Mouse (Mus musculus) bone marrow, adult 2 months (tissue): ENCODE results near the gene Drd1. TPM values are rescaled to one million over a fixed set of nuclear protein-coding genes. Genes with fewer than 3 reads are reported as not detected.

Experiments used
- H3K27ac ChIP-seq: fragments of 200-500 bp; 2 replicates; pipeline ENCODE4 v1.5.1; 2012; ENCODE audit warnings: low read depth, mild to moderate bottlenecking, control low read depth, inconsistent platforms, low read length; ENCODE audit not compliant: control insufficient read depth, poor library complexity, insufficient read depth
- H3K4me1 ChIP-seq: fragments of 200-500 bp; 2 replicates; pipeline ENCODE4 v1.6.1; 2011; ENCODE audit warnings: low read length; ENCODE audit not compliant: control insufficient read depth, insufficient read depth
- H3K4me3 ChIP-seq: fragments of 200-500 bp; replicated peaks from 2 replicates; pipeline ENCODE3; 2011; ENCODE audit warnings: mild to moderate bottlenecking, low read depth, low read length, control low read depth; ENCODE audit not compliant: control insufficient read depth
- CTCF ChIP-seq: fragments of 200-500 bp; IDR thresholded peaks from 2 replicates; pipeline ENCODE4 v1.5.1; 2011; ENCODE audit warnings: low read length, control low read depth; ENCODE audit not compliant: control insufficient read depth, insufficient read depth
- POLR2A ChIP-seq: fragments of 200-500 bp; IDR thresholded peaks from 2 replicates; pipeline ENCODE4 v1.6.1; 2011; ENCODE audit warnings: low read depth, mild to moderate bottlenecking, control low read depth, low read length, borderline replicate concordance; ENCODE audit not compliant: control insufficient read depth
- WGBS: fragments of 180-500 bp; shearing (Covaris S2); methylation state at CpG from one replicate; pipeline ENCODE4 v1.1.7; 2018; 5-methylcytosine and 5-hydroxymethylcytosine counted together
- polyA plus RNA-seq: library from polyadenylated mRNA; stranded (reverse); fragments of >200 nt; gene quantifications from 2 replicates; pipeline ENCODE4 v1.2.4, GENCODE M21; 2011; ENCODE audit warnings: low replicate concordance; ENCODE audit not compliant: missing spikeins, insufficient read depth, insufficient read length

Drd1 gene
- not detected in 2 replicates for polyA plus RNA-seq

DNA sequence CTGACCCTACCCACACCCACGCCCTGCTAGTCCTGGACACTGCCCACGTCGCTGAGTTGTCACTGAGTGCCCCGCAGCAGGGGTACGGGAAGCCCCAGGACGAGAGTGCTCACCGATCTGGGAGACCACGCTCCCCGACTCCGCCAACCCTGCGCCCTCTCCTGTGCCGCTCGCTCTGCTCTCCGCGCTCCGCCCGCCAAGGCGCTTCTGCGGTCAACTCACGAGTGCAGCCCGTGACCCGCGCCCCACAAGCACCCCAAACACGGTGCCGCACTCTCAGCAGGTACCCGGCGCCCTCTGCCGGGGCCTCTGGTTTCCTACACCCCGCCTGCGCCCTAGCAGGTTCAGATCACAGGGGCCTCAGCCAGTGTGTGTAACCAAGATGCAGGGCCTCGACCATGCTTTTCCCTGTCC, at the start of gene Drd1:
Gene Drd1 (minus strand): TSS at position 258 of the 414 bp plus-strand sequence.
- TF ChIP-seq POLR2A (no peak), CTCF (peak; percentile 30; the same call in 1 of the 2 replicates)
- Histone ChIP-seq H3K4me1 (no peaks in the 10 kb centered on the region), H3K27ac (no peak within 1 kb of the TSS), H3K4me3 (no peak within 1 kb of the TSS)
- 2% methylated on average over 31 of the region's 31 CpGs for WGBS

DNA sequence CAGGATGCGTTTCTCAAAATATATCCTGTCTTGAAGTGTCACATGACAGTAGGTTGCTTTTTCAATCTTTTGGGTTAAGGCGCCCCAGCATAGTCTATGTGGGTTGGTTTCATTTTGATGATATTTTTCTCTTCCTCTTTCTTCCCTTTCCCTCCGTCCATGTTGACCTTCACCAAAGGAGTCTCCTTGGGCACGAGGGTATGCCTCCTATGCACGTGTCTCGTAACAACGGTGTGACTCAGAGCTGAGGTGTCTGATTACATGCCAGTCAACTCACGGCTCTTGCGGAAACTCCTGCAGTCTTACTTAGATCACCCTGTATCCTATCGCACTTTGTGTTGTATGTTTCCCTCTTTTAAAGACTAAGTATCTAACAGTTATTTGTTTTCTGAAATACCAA, 48.4 kb upstream of the Drd1 start:
- Histone ChIP-seq H3K4me1 (no peaks in the 10 kb centered on the region), H3K27ac (no peak overlapping the region)
- TF ChIP-seq CTCF (no peak), POLR2A (no peak)

DNA sequence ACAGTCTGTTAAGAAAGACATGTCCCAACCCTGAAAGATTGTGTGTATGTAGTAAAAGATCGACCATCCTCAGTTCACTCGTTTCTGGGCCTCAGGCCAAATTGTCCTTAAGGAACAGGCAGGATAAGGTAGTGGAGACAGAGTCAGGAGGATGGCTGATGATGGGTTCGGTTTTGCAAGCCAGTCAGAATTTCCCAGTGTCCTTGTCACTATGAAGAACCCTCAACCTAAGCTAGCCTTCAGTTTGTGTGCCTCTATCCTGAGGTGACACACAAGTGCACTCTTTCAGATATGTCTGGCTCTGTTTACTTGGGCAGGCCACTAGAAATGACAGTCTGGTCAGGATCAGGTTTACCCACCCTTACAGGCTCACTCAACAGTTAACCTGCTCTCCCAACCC, 47.8 kb upstream of the Drd1 start:
- no peak for TF ChIP-seq CTCF
- TF ChIP-seq POLR2A, result no peak
- H3K27ac ChIP-seq, result no peak overlapping the region
- H3K4me3 ChIP-seq, result no peak overlapping the region
- no peaks in the 10 kb centered on the region for H3K4me1 ChIP-seq
- WGBS, result 86% methylated on average over 3 of the region's 3 CpGs

More for the DNA sequence above, 48.4 kb upstream of the Drd1 start:
- H3K4me3 ChIP-seq, result no peak overlapping the region
- WGBS, result 81% methylated on average over 10 of the region's 10 CpGs

DNA sequence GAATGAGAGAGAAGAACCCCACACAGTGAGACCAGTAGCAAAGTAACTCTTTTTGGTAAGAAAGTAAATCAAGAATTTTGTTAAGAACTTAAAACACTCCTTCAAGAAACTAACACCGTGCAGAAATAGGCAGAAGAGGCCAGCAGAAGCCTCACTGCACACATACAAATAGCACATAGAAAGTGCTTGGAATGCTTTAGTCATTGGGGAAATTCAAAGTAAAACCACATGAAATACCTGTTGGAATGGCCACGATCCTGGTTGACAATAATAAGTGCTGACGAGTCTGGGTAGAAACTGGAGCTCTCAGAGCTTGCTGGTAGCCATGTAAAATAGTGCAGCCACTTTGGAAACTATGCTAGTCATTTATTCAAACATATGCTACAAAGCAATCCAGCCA, 46.6 kb upstream of the Drd1 start:
- 88% methylated on average over 3 of the region's 3 CpGs for WGBS
- Histone ChIP-seq H3K27ac (no peak overlapping the region), H3K4me3 (no peak overlapping the region), H3K4me1 (no peaks in the 10 kb centered on the region)
- TF ChIP-seq POLR2A (no peak), CTCF (no peak)

DNA sequence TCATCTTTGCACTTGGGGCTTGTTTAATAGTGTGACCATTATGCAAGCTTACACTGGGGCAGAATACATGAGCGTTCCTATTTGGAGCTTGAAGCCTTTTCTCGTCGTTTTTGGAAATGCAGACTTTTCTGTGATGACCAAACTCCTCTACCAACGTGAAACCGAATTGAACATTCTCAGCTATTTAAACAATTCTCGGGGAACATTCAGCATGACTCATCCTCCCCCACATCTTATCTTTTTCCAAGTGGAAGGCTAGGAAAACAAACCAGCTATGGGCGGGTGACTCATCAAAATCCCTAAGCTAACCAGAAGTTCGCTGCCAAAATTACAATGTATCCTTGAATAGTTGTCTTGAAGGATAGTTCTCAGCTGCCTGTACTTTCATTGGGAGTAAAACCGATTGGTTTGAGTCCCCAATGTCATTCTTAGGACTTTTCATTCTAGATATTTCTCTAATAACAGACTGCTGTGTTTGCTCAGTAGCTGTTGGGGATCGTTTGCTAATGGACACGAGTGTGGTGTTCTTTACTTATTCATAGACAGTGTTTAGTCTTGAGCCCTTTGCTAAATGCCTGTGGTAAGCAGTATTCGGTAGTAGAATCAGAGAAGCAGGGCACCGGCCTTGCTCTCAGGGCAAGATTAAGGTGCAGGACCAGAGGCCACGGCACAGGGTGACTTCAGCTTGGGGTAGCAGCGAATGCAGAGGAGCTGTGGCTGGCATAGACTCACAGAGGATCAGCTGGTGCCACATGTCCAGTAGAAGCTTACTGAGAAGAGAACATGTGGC, 45.7 kb upstream of the Drd1 start:
- TF ChIP-seq CTCF, result no peak
- TF ChIP-seq POLR2A, result no peak
- WGBS, result 83% methylated on average over 15 of the region's 15 CpGs
- no peaks in the 10 kb centered on the region for H3K4me1 ChIP-seq
- no peak overlapping the region for H3K4me3 ChIP-seq
- H3K27ac ChIP-seq, result no peak overlapping the region

DNA sequence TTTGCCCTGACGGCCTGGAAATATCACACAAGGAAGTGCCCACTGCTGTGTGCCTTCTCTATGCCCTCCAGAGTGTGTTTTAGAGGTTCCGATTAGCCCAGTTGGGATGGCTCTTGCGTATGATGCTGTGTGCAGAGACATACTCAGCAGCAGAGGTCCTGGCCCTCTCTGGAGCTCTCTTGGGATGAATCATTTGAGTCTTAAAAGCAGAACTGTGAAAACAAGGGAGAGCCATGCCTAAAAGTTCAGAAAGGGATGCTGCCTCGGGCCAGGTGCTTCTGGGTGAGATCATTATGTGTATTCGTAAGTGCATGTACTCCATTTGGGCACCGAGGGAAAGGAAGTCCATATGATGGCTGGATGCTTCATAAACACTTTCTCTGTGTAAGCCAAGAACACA, 42.3 kb upstream of the Drd1 start:
- 88% methylated on average over 6 of the region's 6 CpGs for WGBS
- Histone ChIP-seq H3K4me3 (no peak overlapping the region), H3K27ac (no peak overlapping the region), H3K4me1 (no peaks in the 10 kb centered on the region)
- TF ChIP-seq POLR2A (no peak), CTCF (no peak)

DNA sequence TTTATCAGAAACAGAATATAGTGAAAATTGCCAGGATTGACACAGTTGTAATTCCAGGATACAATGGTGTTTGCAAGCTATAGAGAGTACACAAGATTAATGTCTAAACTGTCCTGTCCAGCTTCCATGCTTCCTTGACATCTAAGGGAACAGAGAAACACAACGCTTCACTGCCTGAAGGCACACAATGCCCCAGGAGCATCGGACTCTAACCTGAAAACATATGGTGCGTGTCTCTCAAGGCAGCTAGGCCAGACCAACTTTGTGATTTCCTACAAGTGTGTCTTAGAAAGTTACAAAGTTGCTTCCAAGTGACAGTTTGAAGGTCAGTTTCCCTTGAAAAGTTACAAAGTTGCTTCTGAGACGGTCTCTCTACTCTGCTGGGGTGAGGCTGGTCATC, 41.7 kb upstream of the Drd1 start:
- Histone ChIP-seq H3K27ac (no peak overlapping the region), H3K4me3 (no peak overlapping the region), H3K4me1 (no peaks in the 10 kb centered on the region)
- no peak for TF ChIP-seq POLR2A
- TF ChIP-seq CTCF, result no peak
- WGBS, result 86% methylated on average over 4 of the region's 4 CpGs

DNA sequence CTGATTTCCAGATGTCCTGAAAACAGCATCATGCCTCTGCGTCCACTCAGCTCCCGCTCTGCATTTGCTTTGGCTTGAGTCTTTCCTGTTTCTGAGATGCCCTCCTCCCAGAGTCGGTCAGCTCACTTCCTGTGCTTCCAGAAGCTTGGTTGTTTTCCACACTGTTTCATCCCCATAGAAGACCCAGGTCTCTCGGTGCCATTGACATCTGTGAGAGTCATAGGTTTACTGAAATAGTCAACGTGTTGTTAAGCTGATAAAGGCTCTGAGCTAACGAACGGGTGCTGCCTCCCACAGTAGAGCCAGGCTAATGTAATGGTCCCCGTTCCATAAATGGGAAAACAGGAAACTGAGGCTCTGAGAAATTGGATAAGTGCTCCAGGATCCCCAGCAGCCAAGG, 40.2 kb upstream of the Drd1 start:
- Histone ChIP-seq H3K4me3 (no peak overlapping the region), H3K27ac (no peak overlapping the region), H3K4me1 (no peaks in the 10 kb centered on the region)
- WGBS, result 84% methylated on average over 8 of the region's 8 CpGs
- TF ChIP-seq POLR2A (no peak), CTCF (no peak)

DNA sequence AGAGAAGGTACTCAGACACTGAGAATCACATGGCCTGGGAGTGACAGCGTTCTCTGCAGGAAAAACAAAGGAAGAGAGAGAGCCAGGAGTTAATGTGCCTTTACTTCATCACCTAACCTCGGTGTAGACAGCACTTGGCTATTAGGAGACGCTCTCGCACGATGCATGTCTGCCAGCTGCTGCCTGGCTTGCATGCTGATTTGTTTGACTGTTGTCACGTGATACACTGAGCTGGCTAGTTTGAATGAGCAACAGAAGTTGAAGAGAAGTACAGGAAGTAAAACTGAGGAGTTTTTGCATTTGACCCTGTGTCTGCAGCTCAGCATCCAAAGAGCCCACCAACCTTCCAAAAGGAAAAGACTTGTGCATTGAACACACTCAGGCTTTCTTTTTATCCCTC, 39.5 kb upstream of the Drd1 start:
- Histone ChIP-seq H3K27ac (no peak overlapping the region), H3K4me3 (no peak overlapping the region), H3K4me1 (no peaks in the 10 kb centered on the region)
- WGBS, result 88% methylated on average over 6 of the region's 6 CpGs
- TF ChIP-seq POLR2A (no peak), CTCF (no peak)
